Mouse (Mus musculus) spleen, embryonic (tissue): ENCODE results near the gene Angptl1.

Experiments
- CTCF ChIA-PET: fragments of 350-600 bp; sonication (Branson Sonifier 250); formaldehyde crosslinking; loops from one replicate; lab custom pipeline; 2022; lab: Charles Lee

The Angptl1 gene

GRCm38 (mm10) chr1:156870028-156870427, 31.7 kb downstream of the Angptl1 start:
- CTCF ChIA-PET: no interaction called here

DNA sequence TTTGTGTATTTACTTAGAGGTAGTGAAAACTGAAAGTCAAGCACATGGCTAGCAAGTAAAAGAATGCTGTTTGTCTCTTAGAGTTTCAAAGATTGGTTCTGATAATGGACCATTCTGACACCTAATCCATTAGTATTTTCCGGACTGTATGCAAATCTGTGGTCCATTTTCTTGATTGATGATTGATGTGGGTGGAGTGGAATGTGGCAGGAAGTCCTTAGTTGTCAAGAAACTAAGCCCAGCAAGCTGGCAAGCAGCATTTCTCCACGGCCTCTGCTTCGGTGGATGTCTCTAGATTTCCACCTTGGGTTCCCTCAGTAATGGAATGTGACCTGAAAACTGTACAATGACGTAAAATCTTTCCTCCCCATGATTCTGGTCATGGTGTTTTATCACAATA, 32.3 kb downstream of the Angptl1 start:
- CTCF ChIA-PET: no interaction called here

- CTCF ChIA-PET: no interaction called here
Measured at GRCm38 (mm10) chr1:156884782-156885181, 46.4 kb downstream of the Angptl1 start.

- CTCF ChIA-PET: no interaction called here
Measured at GRCm38 (mm10) chr1:156885879-156886278, 47.5 kb downstream of the Angptl1 start.

GRCm38 (mm10) chr1:156888830-156889229, 50.5 kb downstream of the Angptl1 start:
- CTCF ChIA-PET: no interaction called here

DNA sequence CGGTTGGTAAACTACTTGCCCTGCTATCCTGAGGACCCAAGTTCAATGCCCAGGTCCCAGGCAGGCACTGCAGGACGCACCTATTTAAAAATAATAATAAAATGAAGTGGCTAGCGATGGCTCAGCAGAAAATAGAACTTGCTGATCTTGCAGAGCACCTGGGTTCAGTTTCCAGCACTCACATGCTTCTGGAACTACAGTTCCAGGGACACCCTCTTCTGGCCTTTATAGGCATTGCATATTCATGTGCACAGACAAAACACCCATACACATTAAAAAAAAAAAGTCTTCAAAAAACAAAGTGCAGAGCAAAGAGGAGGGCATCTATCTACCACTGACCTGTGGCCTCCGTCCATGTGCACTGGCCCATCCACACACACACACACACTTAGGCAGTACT, 53.2 kb downstream of the Angptl1 start:
- CTCF ChIA-PET: no interaction called here

DNA sequence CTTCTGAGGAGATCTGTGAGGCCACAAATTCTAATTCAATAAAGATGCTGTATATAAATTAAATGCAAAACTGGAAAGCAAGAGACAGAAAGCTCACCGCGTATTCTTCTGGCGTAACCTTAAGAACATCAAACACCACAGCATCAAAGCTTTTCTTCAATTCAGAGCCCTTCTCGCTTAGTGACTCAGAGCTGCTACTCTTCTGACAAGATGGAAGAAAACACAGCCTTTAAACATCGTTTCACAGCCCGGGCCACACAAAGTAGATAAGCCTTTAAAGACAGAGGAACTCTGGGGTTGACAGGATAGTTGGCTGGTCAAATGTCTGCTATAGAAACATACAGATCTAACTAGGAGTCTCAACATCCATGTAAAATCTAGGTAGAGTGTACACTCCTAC, 63.3 kb downstream of the Angptl1 start:
- CTCF ChIA-PET: interaction anchor here (0.7 kb wide), 2 partner anchors 16 to 181 kb away, joined by 3 to 4 read pairs; no protein-coding TSS in a partner anchor

DNA sequence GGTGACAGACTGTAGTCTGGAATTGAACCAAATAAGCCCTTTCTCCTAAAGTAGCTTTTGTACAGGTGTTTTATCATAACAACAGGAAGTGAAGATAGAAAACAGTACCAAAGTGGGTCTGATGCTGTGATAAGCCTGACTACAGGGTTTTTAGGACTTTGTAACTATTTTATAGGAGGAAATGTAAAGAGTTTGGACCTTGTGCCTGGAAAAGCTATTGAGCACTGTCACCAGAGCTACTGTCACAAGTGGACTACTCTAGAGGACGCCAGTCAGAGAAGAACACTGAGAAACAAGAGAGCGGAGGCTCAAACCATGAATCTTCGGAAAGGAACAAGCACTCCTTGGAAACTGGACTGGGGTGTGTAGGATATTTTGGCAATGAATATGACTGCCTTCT, 65.5 kb downstream of the Angptl1 start:
- CTCF ChIA-PET: interaction anchor here (0.7 kb wide), 2 partner anchors 48 to 160 kb away, joined by 3 to 5 read pairs; no protein-coding TSS in a partner anchor

DNA sequence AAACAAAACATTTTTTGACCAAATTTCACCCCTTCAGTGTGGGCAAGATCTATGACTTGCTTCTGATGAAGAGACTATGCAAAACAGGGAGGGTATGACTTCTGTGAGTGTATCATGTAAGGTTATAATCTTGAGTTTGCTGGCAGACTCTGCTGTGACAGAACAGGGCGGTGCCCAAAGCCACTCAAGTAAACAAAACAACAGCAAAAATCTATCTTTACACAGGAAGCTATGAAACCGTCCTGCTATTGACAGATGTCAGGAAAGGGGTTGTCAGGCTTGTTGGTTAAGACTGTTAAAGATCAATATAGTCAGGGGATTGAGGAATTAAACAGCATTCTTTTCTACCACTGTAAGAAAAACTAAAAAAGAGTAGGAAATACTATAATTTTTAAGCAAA, 67.3 kb downstream of the Angptl1 start:
- CTCF ChIA-PET: no interaction called here

DNA sequence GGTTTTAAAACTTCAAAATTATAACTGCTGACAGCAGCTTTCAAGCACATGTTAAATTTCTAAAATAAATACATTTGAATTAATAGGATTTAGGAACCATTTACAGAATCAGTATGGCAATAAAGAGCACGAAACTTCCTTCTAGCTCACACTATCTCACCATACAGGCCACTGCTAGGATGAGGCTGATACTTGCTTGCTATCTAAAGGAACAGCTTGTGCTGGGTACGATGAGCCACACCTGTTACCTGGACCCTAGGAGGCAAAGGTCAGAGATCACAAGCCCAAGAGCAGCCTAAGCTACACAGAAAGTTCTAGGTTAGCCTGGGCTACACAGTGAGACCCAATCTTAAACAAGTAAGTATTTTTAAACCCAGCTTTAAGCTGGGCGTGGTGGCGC, 70.9 kb downstream of the Angptl1 start:
- CTCF ChIA-PET: interaction anchor here (0.7 kb wide), 1 partner anchor 154 kb away, joined by 3 read pairs; no protein-coding TSS in a partner anchor

- CTCF ChIA-PET: no interaction called here
Measured at GRCm38 (mm10) chr1:156909866-156910265, 71.5 kb downstream of the Angptl1 start.
